Mouse (Mus musculus) embryonic facial prominence, embryonic 14.5 days (tissue): ENCODE data around the gene Josd1. TPM values are rescaled to one million over a fixed set of nuclear protein-coding genes. Genes with fewer than 3 reads are reported as not detected.

ENCODE experiments used
- ATAC-seq: fragments of 200-750 bp; cut with Nextera tagmentation; 2 replicates; pipeline ENCODE4 v1.8.0; 2017; ENCODE audit warnings: low read depth, moderate number of reproducible peaks, moderate TSS enrichment
- DNase-seq: peaks from one replicate; pipeline ENCODE4 v3.0.0-alpha.2; 2015; ENCODE audit warnings: low spot score
- H3K27ac ChIP-seq: fragments of 300-500 bp; sonication (generic); replicated peaks from 2 replicates; pipeline ENCODE4 v1.5.1; 2014; ENCODE audit warnings: low read depth, mild to moderate bottlenecking, low read length, moderate library complexity
- H3K27me3 ChIP-seq: fragments of 300-500 bp; sonication (generic); replicated peaks from 2 replicates; pipeline ENCODE4 v1.6.1; 2014; ENCODE audit warnings: low read length; ENCODE audit not compliant: control insufficient read depth, insufficient read depth
- H3K36me3 ChIP-seq: fragments of 300-500 bp; sonication (generic); 2 replicates; pipeline ENCODE4 v1.6.1; 2014; ENCODE audit warnings: low read length, mixed read lengths; ENCODE audit not compliant: control insufficient read depth, insufficient read depth
- H3K4me1 ChIP-seq: fragments of 300-500 bp; sonication (generic); 2 replicates; pipeline ENCODE4 v1.6.1; 2014; ENCODE audit warnings: antibody characterized with exemption, low read length; ENCODE audit not compliant: control insufficient read depth, insufficient read depth
- H3K4me2 ChIP-seq: fragments of 300-500 bp; sonication (generic); 2 replicates; pipeline ENCODE4 v1.6.1; 2014; ENCODE audit warnings: low read depth, mild to moderate bottlenecking, low read length, moderate library complexity, mixed read lengths
- H3K4me3 ChIP-seq: fragments of 300-500 bp; sonication (generic); 2 replicates; pipeline ENCODE4 v1.5.1; 2014; ENCODE audit warnings: low read depth, mild to moderate bottlenecking, low read length
- H3K9ac ChIP-seq: fragments of 300-500 bp; sonication (generic); 2 replicates; pipeline ENCODE4 v1.6.1; 2014; ENCODE audit warnings: low read depth, mild to moderate bottlenecking, low read length, moderate library complexity, mixed read lengths
- H3K9me3 ChIP-seq: fragments of 300-500 bp; sonication (generic); 2 replicates; pipeline ENCODE4 v1.6.1; 2016; ENCODE audit warnings: low read length; ENCODE audit not compliant: control insufficient read depth
- WGBS: fragments of 180-500 bp; shearing (Covaris S2); extraction: QIAGEN DNeasy Blood & Tissue Kit; methylation state at CpG from one replicate; pipeline ENCODE4 v1.1.7; 2014; 5-methylcytosine and 5-hydroxymethylcytosine counted together
- polyA plus RNA-seq: library from polyadenylated mRNA; unstranded; fragments of >200 nt; fragmentation: Nextera tagmentation; extraction: Ambion mirVana; gene quantifications from 2 replicates; pipeline ENCODE4 v1.2.1, GENCODE M21; 2014

The Josd1 gene
- polyA plus RNA-seq, 1 experiment from 2014 or later: 19.9 TPM

DNA sequence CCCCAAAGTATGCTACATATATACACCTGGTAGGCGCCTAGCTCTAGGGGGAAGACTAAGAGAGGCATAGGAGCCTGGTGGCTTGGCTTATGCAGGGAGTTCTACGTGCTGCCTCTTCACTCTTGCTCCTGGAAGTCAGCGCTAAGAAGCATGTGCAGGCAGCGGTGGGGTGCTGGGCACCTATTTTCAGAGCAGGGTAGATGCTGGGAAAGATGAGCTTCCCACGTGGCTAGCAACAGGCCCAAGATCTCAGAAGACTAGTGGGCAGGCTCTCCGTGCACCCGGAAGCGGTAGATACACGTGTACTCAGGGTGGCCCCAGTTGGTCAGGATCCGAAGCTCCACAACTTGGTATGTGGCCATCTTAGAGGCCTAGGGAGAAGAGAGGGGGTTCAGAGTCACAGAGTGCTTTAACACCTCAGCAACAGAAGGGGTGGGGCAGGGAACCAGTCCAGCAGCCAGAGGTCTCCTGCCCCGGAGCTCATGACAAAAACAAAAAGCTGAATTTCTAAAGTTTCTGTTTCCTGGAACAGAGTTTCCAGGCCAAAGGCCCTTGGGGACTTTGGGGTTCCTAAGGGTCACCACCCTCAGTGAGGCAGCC, 37.6 kb upstream of the Josd1 start:
- no peak for ATAC-seq
- WGBS: 88% methylated on average over 11 of the region's 11 CpGs
- H3K27me3 ChIP-seq: no peaks in the 10 kb centered on the region
- no peak overlapping the region for H3K4me3 ChIP-seq
- H3K9me3 ChIP-seq: no peaks in the 10 kb centered on the region
- no peak for DNase-seq
- H3K9ac ChIP-seq: no peak overlapping the region
- H3K36me3 ChIP-seq: peaks cover 70% of the 10 kb centered on the region
- H3K4me2 ChIP-seq: no peak overlapping the region
- no peaks in the 10 kb centered on the region for H3K4me1 ChIP-seq
- no peak overlapping the region for H3K27ac ChIP-seq

DNA sequence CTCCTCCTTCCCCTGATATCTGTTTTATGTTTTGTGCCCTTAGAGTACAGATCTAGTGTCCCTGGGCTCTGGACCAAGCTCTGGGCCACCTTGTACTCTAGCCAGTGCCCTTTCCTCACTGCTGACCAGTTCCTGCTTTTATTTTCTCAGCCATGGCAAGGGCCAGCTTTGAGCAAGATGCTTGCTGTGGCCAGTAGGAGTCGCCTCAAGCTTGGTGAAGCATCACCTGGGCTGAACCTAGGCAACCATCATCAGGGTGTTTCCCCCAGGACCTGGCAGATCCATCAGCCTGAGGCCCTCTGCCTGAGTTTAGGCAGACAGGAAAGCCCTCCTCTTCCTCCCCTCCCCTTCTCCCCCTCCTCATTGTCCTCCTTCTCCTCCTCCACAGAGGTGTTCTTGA, 35.7 kb upstream of the Josd1 start:
- Histone ChIP-seq H3K36me3 (peaks cover 71% of the 10 kb centered on the region), H3K9me3 (no peaks in the 10 kb centered on the region), H3K27ac (no peak overlapping the region), H3K27me3 (no peaks in the 10 kb centered on the region), H3K4me2 (no peak overlapping the region), H3K9ac (no peak overlapping the region), H3K4me1 (no peaks in the 10 kb centered on the region), H3K4me3 (no peak overlapping the region)
- DNase-seq (peak; percentile 32), ATAC-seq (no peak)
- 27% methylated on average over 1 of the region's 1 CpGs for WGBS

GRCm38 (mm10) chr15:79720796-79721195, 33.1 kb upstream of the Josd1 start:
- no peaks in the 10 kb centered on the region for H3K4me1 ChIP-seq
- peaks cover 72% of the 10 kb centered on the region for H3K36me3 ChIP-seq
- H3K9ac ChIP-seq: no peak overlapping the region
- DNase-seq (no peak), ATAC-seq (no peak)
- H3K4me3 ChIP-seq: no peak overlapping the region
- H3K4me2 ChIP-seq: no peak overlapping the region
- 71% methylated on average over 4 of the region's 4 CpGs for WGBS
- H3K27ac ChIP-seq: no peak overlapping the region
- H3K9me3 ChIP-seq: no peaks in the 10 kb centered on the region
- no peaks in the 10 kb centered on the region for H3K27me3 ChIP-seq

- Histone ChIP-seq H3K9me3 (no peaks in the 10 kb centered on the region), H3K9ac (no peak overlapping the region), H3K4me2 (no peak overlapping the region), H3K36me3 (peaks cover 72% of the 10 kb centered on the region), H3K27ac (no peak overlapping the region), H3K27me3 (no peaks in the 10 kb centered on the region), H3K4me3 (no peak overlapping the region), H3K4me1 (no peaks in the 10 kb centered on the region)
- 87% methylated on average over 8 of the region's 8 CpGs for WGBS
- ATAC-seq (no peak), DNase-seq (no peak)
Measured at GRCm38 (mm10) chr15:79720267-79720666, 32.5 kb upstream of the Josd1 start.

GRCm38 (mm10) chr15:79716710-79717109, 29.0 kb upstream of the Josd1 start:
- DNase-seq (no peak), ATAC-seq (no peak)
- H3K9ac ChIP-seq: no peak overlapping the region
- 88% methylated on average over 6 of the region's 6 CpGs for whole genome bisulfite sequencing
- H3K27me3 ChIP-seq: no peaks in the 10 kb centered on the region
- H3K4me2 ChIP-seq: no peak overlapping the region
- no peak overlapping the region for H3K27ac ChIP-seq
- no peak overlapping the region for H3K4me3 ChIP-seq
- no peaks in the 10 kb centered on the region for H3K9me3 ChIP-seq
- peaks cover 91% of the 10 kb centered on the region for H3K36me3 ChIP-seq
- H3K4me1 ChIP-seq: no peaks in the 10 kb centered on the region

DNA sequence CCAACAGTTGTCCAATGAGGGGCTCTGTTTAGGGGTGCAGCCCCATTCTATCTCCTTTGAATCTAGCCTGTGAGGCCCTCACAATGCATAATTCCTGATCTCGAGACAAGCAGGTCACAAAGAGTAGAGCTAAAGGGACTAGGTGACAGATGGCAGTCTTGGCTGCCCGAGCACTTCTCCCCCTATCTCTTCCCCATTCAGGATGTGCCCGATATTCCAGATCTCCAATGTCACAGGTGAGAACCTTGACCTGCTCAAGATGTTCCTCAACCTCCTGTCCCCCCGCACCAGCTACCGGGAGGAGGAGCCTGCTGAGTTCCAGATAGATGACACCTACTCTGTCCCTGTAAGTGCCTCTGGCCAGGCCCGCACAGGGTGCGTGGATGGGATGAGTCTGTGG, 27.9 kb upstream of the Josd1 start:
- H3K36me3 ChIP-seq: peaks cover 96% of the 10 kb centered on the region
- H3K4me3 ChIP-seq: no peak overlapping the region
- no peak overlapping the region for H3K9ac ChIP-seq
- H3K4me1 ChIP-seq: no peaks in the 10 kb centered on the region
- DNase-seq: no peak
- no peak for ATAC-seq
- H3K27ac ChIP-seq: no peak overlapping the region
- H3K9me3 ChIP-seq: no peaks in the 10 kb centered on the region
- H3K27me3 ChIP-seq: no peaks in the 10 kb centered on the region
- no peak overlapping the region for H3K4me2 ChIP-seq
- 94% methylated on average over 7 of the region's 7 CpGs for WGBS

- Histone ChIP-seq H3K4me3 (no peak overlapping the region), H3K4me1 (no peaks in the 10 kb centered on the region), H3K9me3 (no peaks in the 10 kb centered on the region), H3K27me3 (no peaks in the 10 kb centered on the region), H3K4me2 (no peak overlapping the region), H3K27ac (no peak overlapping the region), H3K9ac (no peak overlapping the region), H3K36me3 (peaks cover 60% of the 10 kb centered on the region)
- WGBS: 89% methylated on average over 5 of the region's 5 CpGs
- ATAC-seq (no peak), DNase-seq (no peak)
Measured at GRCm38 (mm10) chr15:79708229-79708822, 20.6 kb upstream of the Josd1 start.

DNA sequence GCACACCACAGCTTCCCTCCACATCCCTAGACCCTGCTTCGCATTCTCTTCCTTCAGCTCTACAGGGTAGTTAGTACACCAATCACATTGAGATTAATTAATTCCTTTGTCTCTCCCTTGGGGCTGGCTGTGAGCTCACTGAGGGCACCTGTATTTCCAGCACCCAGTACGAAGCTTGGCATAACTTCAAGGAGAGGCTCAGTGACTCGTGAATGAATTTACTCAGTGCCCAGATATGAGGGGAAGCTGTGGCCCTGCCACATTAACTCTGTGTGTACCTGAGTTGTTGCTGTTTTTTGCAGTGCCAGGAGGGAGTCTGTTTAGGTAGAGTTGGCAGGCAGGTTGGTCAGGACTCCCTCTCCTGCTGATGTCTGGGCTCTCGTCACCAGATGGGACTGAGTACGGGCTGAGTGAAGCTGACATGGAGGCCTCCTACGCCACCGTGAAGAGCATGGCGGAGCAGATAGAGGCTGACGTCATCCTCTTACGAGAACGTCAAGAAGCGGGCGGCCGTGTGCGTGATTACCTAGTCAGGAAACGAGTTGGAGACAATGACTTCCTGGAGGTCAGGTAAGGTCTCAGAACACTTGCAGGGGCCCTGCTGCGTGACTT, 19.0 kb upstream of the Josd1 start:
- 87% methylated on average over 17 of the region's 17 CpGs for WGBS
- Histone ChIP-seq H3K4me1 (no peaks in the 10 kb centered on the region), H3K9me3 (no peaks in the 10 kb centered on the region), H3K27ac (no peak overlapping the region), H3K36me3 (peaks cover 45% of the 10 kb centered on the region), H3K27me3 (no peaks in the 10 kb centered on the region), H3K4me3 (no peak overlapping the region), H3K4me2 (no peak overlapping the region), H3K9ac (no peak overlapping the region)
- DNase-seq: no peak
- ATAC-seq: no peak
